Mouse (Mus musculus) ES-CJ7 (cell line): ENCODE results near the gene Gm20908.
"Not testable (repeated sequence)": the region's sequence is repeated elsewhere in the genome, so short reads cannot be mapped to it uniquely, and the experiment has no call there.

Source experiments
- DNase-seq: peaks from one replicate; pipeline ENCODE4 v3.0.0; 2011; ENCODE audit warnings: low read depth, low spot score

Gene Gm20908

GRCm38 (mm10) chrY:64472966-64473365 lies at the start of gene Gm20908:
Gene Gm20908 (plus strand): TSS chrY:64473266.
- DNase-seq: not testable (repeated sequence)
